Mouse (Mus musculus): ENCODE data around the gene D130043K22Rik. TPM values are rescaled to one million over a fixed set of nuclear protein-coding genes. Genes with fewer than 3 reads are reported as not detected.

The D130043K22Rik gene
- polyA plus RNA-seq, 1 experiment = 1.6 TPM

DNA sequence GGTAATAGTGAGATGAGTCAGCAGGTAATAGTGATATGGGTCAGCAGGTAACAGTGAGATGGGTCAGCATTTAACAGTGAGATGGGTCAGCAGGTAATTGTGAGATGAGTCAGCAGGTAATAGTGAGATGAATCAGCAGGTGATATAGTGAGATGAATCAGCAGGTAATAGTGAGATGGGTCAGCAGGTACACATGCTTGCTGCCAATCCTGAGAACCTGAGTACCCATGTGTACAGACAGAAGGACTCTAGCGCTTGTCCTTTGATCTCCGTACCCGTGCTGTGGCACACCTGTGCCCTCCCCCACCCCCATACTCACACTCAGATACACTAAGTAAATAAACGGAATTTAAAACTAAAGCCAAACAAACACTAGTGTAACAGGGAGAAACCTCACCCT, 70.0 kb downstream of the D130043K22Rik start:
- H3K36me3 ChIP-seq (ENCODE audit: control insufficient read depth, insufficient read depth, low read length) = no peaks in the 10 kb centered on the region
- H3K4me1 ChIP-seq (ENCODE audit: control insufficient read depth, insufficient read depth, low read length) = peaks cover 6% of the 10 kb centered on the region
- H3K4me3 ChIP-seq (ENCODE audit: control insufficient read depth, low read depth, low read length) = no peak overlapping the region
- no peak for TF ChIP-seq POLR2A (IDR thresholded peaks at IDR 0.05; ENCODE audit: control insufficient read depth, low read depth, low read length)
- no peak for TF ChIP-seq CTCF (IDR thresholded peaks at IDR 0.05; ENCODE audit: control insufficient read depth, insufficient read depth, insufficient replicate concordance, low read depth, low read length)
- H3K27ac ChIP-seq (ENCODE audit: control insufficient read depth, insufficient read depth, low read depth, low read length) = no peak overlapping the region
- H3K27me3 ChIP-seq (ENCODE audit: control insufficient read depth, insufficient read depth, low read length) = no peaks in the 10 kb centered on the region

- Histone ChIP-seq H3K27ac (ENCODE audit: control insufficient read depth, insufficient read depth, low read depth, low read length) (no peak overlapping the region), H3K36me3 (ENCODE audit: control insufficient read depth, insufficient read depth, low read length) (no peaks in the 10 kb centered on the region), H3K4me1 (ENCODE audit: control insufficient read depth, insufficient read depth, low read length) (peaks cover 6% of the 10 kb centered on the region), H3K4me3 (ENCODE audit: control insufficient read depth, low read depth, low read length) (no peak overlapping the region), H3K27me3 (ENCODE audit: control insufficient read depth, insufficient read depth, low read length) (no peaks in the 10 kb centered on the region)
- TF ChIP-seq POLR2A (IDR thresholded peaks at IDR 0.05; ENCODE audit: control insufficient read depth, low read depth, low read length) (no peak), CTCF (IDR thresholded peaks at IDR 0.05; ENCODE audit: control insufficient read depth, insufficient read depth, insufficient replicate concordance, low read depth, low read length) (no peak)
Observed at GRCm38 (mm10) chr13:24915831-24916230, 70.9 kb downstream of the D130043K22Rik start.

DNA sequence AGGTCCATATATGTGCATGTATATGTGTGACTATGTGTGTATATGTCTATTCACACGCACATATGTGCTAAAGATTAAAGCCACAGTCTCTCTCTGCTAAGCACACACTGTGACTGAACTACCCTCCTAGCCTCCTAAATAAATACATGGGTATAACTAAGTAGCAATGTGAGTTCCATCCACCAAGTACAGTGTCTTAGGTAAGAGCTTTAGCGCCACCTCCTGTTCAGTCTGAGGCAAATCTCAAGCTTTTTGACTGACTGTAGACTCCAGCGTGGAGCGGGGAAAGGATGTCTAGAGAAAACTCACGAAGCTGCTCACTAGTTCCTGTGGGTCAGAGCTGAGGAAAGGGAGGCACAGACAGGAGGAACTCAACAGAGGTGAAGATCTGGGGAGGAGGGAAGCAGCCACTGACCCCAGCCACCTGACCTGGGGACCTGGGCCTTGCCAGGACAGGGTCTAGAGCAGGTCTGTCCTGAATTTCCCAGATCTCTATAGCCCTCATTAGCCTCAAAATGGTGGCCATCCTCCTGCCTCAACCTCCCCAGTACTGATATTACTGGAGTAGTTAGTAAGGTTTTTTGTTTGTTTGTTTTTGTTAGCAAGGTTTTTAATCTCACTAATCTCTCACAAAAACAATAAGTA, 75.5 kb downstream of the D130043K22Rik start:
- Histone ChIP-seq H3K4me3 (ENCODE audit: control insufficient read depth, low read depth, low read length) (no peak overlapping the region), H3K4me1 (ENCODE audit: control insufficient read depth, insufficient read depth, low read length) (no peaks in the 10 kb centered on the region), H3K27me3 (ENCODE audit: control insufficient read depth, insufficient read depth, low read length) (no peaks in the 10 kb centered on the region), H3K36me3 (ENCODE audit: control insufficient read depth, insufficient read depth, low read length) (no peaks in the 10 kb centered on the region), H3K27ac (ENCODE audit: control insufficient read depth, insufficient read depth, low read depth, low read length) (no peak overlapping the region)
- TF ChIP-seq CTCF (IDR thresholded peaks at IDR 0.05; ENCODE audit: control insufficient read depth, insufficient read depth, insufficient replicate concordance, low read depth, low read length) (no peak), POLR2A (IDR thresholded peaks at IDR 0.05; ENCODE audit: control insufficient read depth, low read depth, low read length) (no peak)

DNA sequence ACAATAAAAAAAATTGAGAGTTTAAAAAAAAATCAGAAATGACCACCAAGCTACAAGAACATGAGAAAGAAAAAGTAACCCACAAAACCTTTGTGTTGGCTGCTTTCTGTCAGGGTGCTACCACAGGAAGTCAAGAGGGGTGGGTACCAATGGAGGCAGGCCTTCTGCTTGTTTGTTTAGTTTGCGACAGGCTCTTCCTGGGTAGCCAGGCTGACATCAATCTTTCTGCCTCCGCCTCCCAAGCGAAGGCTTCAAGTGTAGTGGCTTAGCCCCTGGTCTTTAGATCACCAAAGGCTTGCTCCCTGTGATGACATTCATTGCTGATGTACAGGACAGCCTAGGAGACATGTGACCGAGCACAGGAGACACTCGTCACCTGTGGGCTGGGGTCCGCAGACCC, 76.3 kb downstream of the D130043K22Rik start:
- H3K27me3 ChIP-seq (ENCODE audit: control insufficient read depth, insufficient read depth, low read length) = no peaks in the 10 kb centered on the region
- no peaks in the 10 kb centered on the region for H3K36me3 ChIP-seq (ENCODE audit: control insufficient read depth, insufficient read depth, low read length)
- no peak overlapping the region for H3K4me3 ChIP-seq (ENCODE audit: control insufficient read depth, low read depth, low read length)
- H3K4me1 ChIP-seq (ENCODE audit: control insufficient read depth, insufficient read depth, low read length) = no peaks in the 10 kb centered on the region
- H3K27ac ChIP-seq (ENCODE audit: control insufficient read depth, insufficient read depth, low read depth, low read length) = no peak overlapping the region
- TF ChIP-seq CTCF (IDR thresholded peaks at IDR 0.05; ENCODE audit: control insufficient read depth, insufficient read depth, insufficient replicate concordance, low read depth, low read length) = no peak
- TF ChIP-seq POLR2A (IDR thresholded peaks at IDR 0.05; ENCODE audit: control insufficient read depth, low read depth, low read length) = no peak

GRCm38 (mm10) chr13:24923991-24924390, 79.1 kb downstream of the D130043K22Rik start:
- Histone ChIP-seq H3K27ac (ENCODE audit: control insufficient read depth, insufficient read depth, low read depth, low read length) (no peak overlapping the region), H3K27me3 (ENCODE audit: control insufficient read depth, insufficient read depth, low read length) (no peaks in the 10 kb centered on the region), H3K4me1 (ENCODE audit: control insufficient read depth, insufficient read depth, low read length) (no peaks in the 10 kb centered on the region), H3K4me3 (ENCODE audit: control insufficient read depth, low read depth, low read length) (no peak overlapping the region), H3K36me3 (ENCODE audit: control insufficient read depth, insufficient read depth, low read length) (no peaks in the 10 kb centered on the region)
- TF ChIP-seq POLR2A (IDR thresholded peaks at IDR 0.05; ENCODE audit: control insufficient read depth, low read depth, low read length) = no peak
- no peak for TF ChIP-seq CTCF (IDR thresholded peaks at IDR 0.05; ENCODE audit: control insufficient read depth, insufficient read depth, insufficient replicate concordance, low read depth, low read length)

DNA sequence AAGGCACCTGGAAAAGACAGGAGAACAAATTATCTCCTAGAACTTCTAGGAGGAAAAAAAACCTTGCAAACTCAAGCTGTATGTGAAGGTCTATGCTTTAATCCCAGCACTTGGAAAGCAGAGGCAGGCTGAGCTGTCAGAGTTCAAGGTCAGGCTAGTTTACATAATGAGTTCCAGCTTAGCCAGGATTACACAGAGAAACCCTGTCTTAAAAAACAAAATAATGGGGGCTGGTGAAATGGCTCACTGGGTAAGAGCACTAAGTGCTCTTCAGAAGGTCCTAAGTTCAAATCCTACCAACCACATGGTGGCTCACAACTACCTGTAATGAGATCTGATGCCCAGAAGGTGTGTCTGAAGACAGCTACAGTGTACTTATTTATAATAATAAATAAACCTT, 85.7 kb downstream of the D130043K22Rik start:
- TF ChIP-seq POLR2A (IDR thresholded peaks at IDR 0.05; ENCODE audit: control insufficient read depth, low read depth, low read length) = no peak
- TF ChIP-seq CTCF (IDR thresholded peaks at IDR 0.05; ENCODE audit: control insufficient read depth, insufficient read depth, insufficient replicate concordance, low read depth, low read length) = no peak
- no peaks in the 10 kb centered on the region for H3K27me3 ChIP-seq (ENCODE audit: control insufficient read depth, insufficient read depth, low read length)
- H3K27ac ChIP-seq (ENCODE audit: control insufficient read depth, insufficient read depth, low read depth, low read length) = no peak overlapping the region
- H3K36me3 ChIP-seq (ENCODE audit: control insufficient read depth, insufficient read depth, low read length) = no peaks in the 10 kb centered on the region
- H3K4me1 ChIP-seq (ENCODE audit: control insufficient read depth, insufficient read depth, low read length) = no peaks in the 10 kb centered on the region
- H3K4me3 ChIP-seq (ENCODE audit: control insufficient read depth, low read depth, low read length) = no peak overlapping the region

DNA sequence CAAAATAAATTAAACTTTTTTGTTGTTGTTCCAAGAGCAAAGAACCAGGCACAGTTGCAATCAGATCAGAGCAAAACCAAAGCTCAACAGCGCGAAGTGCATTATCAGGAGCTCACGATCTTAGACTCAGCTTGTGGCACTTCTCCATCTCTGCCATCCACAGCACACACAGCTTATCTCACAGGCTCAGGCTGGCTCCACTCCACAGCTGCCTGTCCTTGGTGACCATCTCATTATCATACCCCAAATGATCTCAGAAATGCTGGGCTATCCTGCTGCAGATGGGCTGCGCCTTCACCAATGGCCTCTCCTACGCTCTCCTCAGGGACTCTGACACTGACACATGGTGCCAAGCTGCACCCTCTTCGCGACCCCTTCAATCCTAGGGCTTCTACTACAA, 88.3 kb downstream of the D130043K22Rik start:
- Histone ChIP-seq H3K4me3 (ENCODE audit: control insufficient read depth, low read depth, low read length) (no peak overlapping the region), H3K27ac (ENCODE audit: control insufficient read depth, insufficient read depth, low read depth, low read length) (no peak overlapping the region), H3K27me3 (ENCODE audit: control insufficient read depth, insufficient read depth, low read length) (no peaks in the 10 kb centered on the region; the same call in 1 of the 2 replicates), H3K4me1 (ENCODE audit: control insufficient read depth, insufficient read depth, low read length) (peaks cover 4% of the 10 kb centered on the region), H3K36me3 (ENCODE audit: control insufficient read depth, insufficient read depth, low read length) (no peaks in the 10 kb centered on the region)
- TF ChIP-seq POLR2A (IDR thresholded peaks at IDR 0.05; ENCODE audit: control insufficient read depth, low read depth, low read length) (no peak), CTCF (IDR thresholded peaks at IDR 0.05; ENCODE audit: control insufficient read depth, insufficient read depth, insufficient replicate concordance, low read depth, low read length) (no peak)

Data from testis, adult 2 months (tissue).